Mouse (Mus musculus) adrenal gland, adult (tissue): Measurements from ENCODE around the gene Cdk6.
"Not testable (repeated sequence)": the region's sequence is repeated elsewhere in the genome, so short reads cannot be mapped to it uniquely, and the experiment has no call there.

ENCODE experiments used
- DNase-seq, 2 experiments: peaks; one replicate each; pipeline ENCODE4 v3.0.0; 2022 to 2023; ENCODE audit warnings: low spot score in 1 of 2; ENCODE audit not compliant: inconsistent age in 2 of 2

Cdk6 gene

DNA sequence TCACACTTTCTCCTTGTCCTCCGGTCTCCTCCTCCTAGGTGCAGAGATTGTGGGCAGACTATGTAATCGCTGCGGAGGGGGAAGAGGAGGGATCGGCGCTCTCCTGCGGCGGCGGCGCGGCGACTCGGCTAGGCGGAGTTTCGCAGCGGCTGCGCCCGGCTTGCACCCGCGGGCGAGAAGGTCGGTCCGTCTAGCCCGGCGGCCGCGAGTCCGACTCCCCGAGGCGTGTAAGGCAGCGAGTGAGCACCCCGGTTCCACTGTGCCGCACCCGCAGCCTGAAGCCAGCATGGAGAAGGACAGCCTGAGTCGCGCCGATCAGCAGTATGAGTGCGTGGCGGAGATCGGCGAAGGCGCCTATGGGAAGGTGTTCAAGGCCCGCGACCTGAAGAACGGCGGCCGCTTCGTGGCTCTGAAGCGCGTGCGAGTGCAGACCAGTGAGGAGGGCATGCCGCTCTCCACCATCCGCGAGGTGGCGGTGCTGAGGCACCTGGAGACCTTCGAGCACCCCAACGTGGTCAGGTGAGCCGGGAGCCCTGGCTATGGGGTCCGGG lies 2.9 kb downstream of the Cdk6 start:
- DNase-seq = peak; percentile 87 to 96

- peak in 1 of 2 experiments; percentile 35 for DNase-seq
Observed at GRCm38 (mm10) chr5:3345540-3345939, 4.3 kb downstream of the Cdk6 start.

DNA sequence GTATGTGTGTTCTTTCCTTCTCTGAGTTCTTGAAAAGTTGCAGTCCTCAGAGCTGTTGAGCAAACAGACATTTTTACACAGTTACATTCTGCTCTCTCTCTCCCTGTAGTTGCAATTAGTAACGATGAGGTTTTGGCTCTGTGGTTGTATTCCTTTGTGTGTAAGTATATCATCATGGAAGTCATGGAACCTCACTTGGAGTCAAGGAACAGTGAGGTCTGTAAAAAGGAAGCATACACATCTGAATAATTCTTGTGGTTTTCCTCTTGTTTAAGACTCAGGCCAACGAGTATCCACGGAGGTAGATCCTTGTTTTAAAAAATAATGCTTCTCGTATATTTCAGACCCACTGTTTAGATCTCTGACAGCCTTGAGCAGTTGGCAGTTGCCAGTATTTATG lies 8.1 kb downstream of the Cdk6 start:
- not testable (repeated sequence) for DNase-seq

DNA sequence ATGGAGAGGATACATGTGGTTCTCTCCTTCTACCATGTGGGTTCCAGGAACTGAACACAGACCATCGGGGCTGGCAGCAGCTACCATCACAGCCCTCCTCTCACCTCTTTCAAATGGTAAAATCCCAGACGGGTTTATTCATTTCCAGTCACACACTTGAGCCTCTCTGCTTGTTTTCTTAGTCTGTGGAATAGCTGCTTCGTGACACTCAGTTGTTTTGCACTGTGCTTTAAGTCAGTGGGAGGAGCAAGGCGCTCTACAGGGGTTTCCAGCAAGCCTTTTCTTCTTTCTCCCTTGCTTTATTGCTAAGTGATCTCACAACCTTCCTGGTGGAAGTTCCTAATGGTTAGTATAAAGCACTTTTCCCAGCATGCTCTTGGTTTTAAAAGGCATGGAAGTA lies 10.6 kb downstream of the Cdk6 start:
- not testable (repeated sequence) for DNase-seq

GRCm38 (mm10) chr5:3352314-3352713 lies 11.0 kb downstream of the Cdk6 start:
- no peak for DNase-seq

- DNase-seq = no peak
Observed at GRCm38 (mm10) chr5:3352827-3353226, 11.5 kb downstream of the Cdk6 start.

DNA sequence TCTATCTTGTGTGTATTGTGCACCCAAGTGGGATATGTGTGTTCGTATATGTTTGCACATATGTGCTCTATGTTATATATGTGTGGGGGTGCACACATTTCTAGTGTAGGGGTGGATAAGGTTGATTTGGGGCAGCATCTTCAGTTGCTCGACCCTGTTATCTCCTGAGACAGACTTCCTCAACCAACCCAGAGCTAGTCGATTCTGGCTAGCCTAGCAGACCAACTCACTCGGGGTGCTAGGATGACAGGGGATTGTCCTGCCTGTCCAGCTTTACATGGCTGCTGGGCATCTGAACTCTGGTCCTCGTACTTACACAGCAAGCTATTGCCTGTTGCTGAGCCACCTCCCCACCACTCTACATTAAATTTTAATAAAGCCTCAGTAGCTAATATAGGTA lies 13.0 kb downstream of the Cdk6 start:
- DNase-seq = no peak

GRCm38 (mm10) chr5:3355032-3355536 lies 13.8 kb downstream of the Cdk6 start:
- no peak for DNase-seq

GRCm38 (mm10) chr5:3355560-3356260 lies 14.4 kb downstream of the Cdk6 start:
- DNase-seq = peak in 1 of 2 experiments; percentile 43

DNA sequence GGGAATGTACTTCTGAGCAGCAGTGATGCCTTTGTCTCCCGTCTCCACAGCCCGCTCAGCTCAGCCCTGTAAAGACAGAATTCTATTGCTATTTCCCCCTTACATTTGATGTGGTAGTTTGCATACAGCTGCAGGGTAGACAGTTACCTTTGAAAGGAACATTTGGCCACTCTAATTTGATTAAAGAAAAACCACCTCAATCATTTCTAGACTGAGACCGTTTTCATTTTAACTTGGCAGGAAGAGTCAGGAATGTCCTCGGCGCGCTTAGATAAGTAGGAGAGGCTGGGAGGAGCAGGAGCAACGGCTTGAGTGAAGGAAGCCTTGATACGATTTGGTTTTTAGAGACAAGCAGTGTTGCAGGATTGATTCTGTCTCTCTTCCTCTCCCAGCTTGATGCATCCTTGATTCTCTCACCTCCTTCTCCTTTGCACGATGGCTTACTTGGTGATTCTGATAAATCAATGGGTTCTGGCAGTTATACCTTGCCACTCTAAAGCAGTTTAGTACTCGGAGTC lies 15.0 kb downstream of the Cdk6 start:
- DNase-seq = peak in 1 of 2 experiments; percentile 45

GRCm38 (mm10) chr5:3357496-3357895 lies 16.2 kb downstream of the Cdk6 start:
- DNase-seq = peak in 1 of 2 experiments; percentile 51

GRCm38 (mm10) chr5:3358687-3359520 lies 17.6 kb downstream of the Cdk6 start:
- no peak for DNase-seq

GRCm38 (mm10) chr5:3359914-3360313 lies 18.6 kb downstream of the Cdk6 start:
- no peak for DNase-seq

- no peak for DNase-seq
Observed at GRCm38 (mm10) chr5:3361252-3361651, 20.0 kb downstream of the Cdk6 start.

DNA sequence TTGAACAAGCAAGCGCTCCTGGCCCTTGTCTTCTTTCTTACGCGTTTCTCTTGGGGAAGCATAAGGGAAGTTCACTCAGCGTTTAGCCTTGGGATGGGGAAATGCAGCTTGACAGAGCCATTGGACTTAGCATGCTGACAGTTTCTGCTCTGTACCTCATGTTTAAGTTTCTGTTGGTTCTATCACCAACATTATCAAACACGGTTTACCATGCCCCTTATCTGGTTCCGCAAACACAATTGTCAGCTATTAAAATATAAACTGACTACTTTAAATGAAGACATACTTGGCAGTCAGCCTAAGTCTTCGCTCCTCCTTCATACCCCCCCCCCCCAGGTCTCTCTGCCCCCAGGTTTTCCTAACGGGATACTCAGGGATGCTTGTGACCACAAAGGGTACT lies 20.8 kb downstream of the Cdk6 start:
- DNase-seq = no peak

DNA sequence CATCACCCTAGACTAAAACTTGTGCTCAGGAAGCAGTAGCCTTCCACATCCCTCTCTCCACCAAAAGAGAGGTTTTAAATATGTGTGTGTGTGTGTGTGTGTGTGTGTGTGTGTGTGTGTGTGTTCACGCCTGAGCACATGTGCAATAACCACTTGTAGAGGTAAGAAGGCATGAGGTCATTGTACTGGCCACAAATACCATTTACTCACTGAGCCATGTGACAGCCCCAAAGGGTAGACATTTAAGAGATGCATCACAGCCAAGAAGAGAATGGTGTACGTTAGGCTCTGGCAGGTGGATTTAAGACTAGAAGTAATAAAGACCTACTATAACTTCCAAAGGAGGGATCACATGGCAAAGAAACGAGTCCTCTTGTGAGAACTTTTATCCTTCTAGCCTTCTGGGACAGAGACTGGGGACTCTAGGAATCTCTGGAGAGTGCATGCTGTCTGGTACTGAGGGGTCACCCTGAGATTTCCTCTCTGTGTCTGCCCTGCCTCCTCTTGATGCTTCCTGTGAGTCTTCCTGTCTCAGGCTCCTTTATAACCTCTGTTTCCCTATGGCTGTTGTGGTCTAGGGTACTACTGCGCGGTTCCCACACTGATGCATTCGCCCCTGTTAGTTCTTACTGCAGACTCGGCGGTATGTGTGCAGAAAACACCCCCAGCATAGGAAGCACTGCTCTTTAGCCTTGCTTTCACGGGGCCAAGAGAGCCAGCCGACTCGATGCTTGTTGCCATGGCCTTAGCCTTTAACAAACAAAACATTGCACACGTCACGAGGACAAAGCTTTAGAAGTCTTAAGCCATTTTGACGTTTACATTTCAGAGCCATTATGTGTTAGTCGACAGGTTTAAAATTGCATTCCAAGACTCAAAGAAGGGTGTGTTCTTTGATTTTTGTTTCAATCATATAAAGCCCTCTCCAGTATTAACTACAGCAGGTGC lies 22.0 kb downstream of the Cdk6 start:
- peak in 1 of 2 experiments; percentile 45 for DNase-seq

DNA sequence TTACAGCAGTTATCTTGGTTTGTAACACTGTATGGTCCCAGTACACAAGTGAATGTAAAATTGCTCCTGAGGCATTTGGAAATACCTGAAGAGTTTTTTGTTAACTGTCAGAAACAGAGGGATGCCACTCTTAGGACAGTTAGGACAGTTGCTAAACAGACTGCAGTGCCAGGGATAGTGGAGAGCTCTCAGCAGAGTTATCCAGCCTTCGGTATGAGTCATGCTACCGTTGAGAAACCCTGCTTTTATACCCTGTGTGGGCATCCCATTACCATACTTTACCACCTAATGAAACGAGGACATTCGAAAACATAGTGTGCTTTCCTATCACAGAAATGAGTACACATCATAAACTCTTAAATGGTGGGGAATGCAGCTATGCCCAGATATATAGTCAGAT lies 25.8 kb downstream of the Cdk6 start:
- DNase-seq = no peak

GRCm38 (mm10) chr5:3369317-3369716 lies 28.0 kb downstream of the Cdk6 start:
- DNase-seq = no peak

GRCm38 (mm10) chr5:3371212-3371611 lies 29.9 kb downstream of the Cdk6 start:
- no peak for DNase-seq

DNA sequence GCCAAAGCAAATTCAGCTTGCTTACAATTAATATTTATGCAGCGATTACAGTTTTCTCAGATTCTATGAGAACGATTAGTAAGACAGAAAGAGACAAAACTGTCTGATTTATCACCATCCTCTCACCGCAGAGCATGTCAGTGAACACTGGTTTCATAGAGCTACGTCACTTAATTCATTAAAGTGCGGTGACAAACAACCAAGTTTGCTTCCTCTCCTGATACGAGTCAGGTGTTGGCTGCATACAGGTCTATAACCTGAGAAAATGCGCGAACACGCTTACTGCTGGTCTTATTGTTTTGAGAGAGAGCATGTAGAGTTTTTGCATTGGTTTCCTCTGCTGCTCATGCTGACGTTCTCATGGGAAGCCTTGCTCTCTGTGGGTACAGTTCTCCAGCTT lies 31.9 kb downstream of the Cdk6 start:
- DNase-seq = no peak
